Mouse (Mus musculus) limb, embryonic 10.5 days (tissue): ENCODE results near the gene Elavl1. TPM values are rescaled to one million over a fixed set of nuclear protein-coding genes. Genes with fewer than 3 reads are reported as not detected.

Source experiments
- DNase-seq: peaks from one replicate; pipeline ENCODE4 v3.0.0-alpha.2; 2017; ENCODE audit warnings: low spot score
- H3K27ac ChIP-seq: fragments of 300-500 bp; sonication (generic); 2 replicates; pipeline ENCODE4 v1.5.1; 2016; ENCODE audit warnings: mild to moderate bottlenecking
- H3K27me3 ChIP-seq: fragments of 300-500 bp; sonication (generic); 2 replicates; pipeline ENCODE4 v1.6.1; 2016; ENCODE audit warnings: low read depth, mild to moderate bottlenecking; ENCODE audit not compliant: poor library complexity, severe bottlenecking
- H3K36me3 ChIP-seq: fragments of 300-500 bp; sonication (generic); 2 replicates; pipeline ENCODE4 v1.6.1; 2016; ENCODE audit warnings: mild to moderate bottlenecking, moderate library complexity
- H3K4me1 ChIP-seq: fragments of 300-500 bp; sonication (generic); 2 replicates; pipeline ENCODE4 v1.6.1; 2016
- H3K4me3 ChIP-seq: fragments of 300-500 bp; sonication (generic); 2 replicates; pipeline ENCODE4 v1.5.1; 2016; ENCODE audit warnings: mild to moderate bottlenecking, moderate library complexity
- H3K9me3 ChIP-seq: fragments of 300-500 bp; sonication (generic); replicated peaks from 2 replicates; pipeline ENCODE4 v1.6.1; 2016; ENCODE audit warnings: mild to moderate bottlenecking
- WGBS: fragments of 180-500 bp; shearing (Covaris S2); methylation state at CpG from one replicate; pipeline ENCODE4 v1.1.7; 2016; 5-methylcytosine and 5-hydroxymethylcytosine counted together
- polyA plus RNA-seq: library from polyadenylated mRNA; unstranded; fragments of >200 nt; fragmentation: Nextera tagmentation; extraction: Ambion mirVana; gene quantifications from 2 replicates; pipeline ENCODE4 v1.2.1, GENCODE M21; 2016

The Elavl1 gene
- polyA plus RNA-seq, 1 experiment from 2014 or later = 373 TPM

DNA sequence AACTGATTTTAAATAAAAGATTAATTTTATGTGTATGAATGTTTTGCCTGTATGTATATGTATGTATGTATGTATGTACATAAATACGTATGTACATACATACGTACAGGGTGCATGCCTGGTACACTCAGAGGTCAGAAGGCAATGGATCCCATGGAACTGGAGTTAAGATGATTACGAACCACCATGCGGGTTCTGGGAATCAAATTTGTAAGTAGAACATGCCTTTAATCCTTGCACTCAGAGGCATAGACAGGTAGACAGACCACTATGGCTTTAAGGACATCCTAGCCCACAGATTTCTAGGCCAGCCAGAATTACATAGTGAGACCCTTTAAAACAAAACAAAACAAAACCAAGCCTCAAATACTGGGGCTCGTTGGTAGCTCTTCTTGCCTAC is 7.1 kb downstream of the Elavl1 start:
- WGBS = 98% methylated on average over 5 of the region's 5 CpGs
- no peak overlapping the region for H3K27ac ChIP-seq
- H3K9me3 ChIP-seq = no peaks in the 10 kb centered on the region
- no peak overlapping the region for H3K4me3 ChIP-seq
- H3K27me3 ChIP-seq = no peaks in the 10 kb centered on the region
- peaks cover 7% of the 10 kb centered on the region for H3K4me1 ChIP-seq
- peaks cover 53% of the 10 kb centered on the region for H3K36me3 ChIP-seq
- DNase-seq = no peak

DNA sequence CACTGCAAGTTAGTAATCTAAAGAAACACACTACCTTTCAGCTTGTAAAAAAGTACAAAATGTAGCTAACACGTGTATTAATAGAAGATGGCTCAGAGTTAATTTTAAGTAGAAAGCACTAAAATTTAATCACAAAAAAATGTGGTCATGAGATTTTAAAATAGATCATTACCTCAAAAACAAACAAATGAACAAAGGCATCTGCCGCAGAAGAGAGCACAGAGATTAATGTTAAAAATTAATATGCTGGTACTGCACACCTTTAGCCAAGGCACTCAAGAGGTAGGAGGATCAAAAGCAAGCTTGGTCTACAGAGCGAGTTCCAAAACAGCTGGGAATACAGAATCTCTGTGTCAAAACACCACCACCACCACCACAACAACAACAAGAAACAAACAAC is 10.4 kb downstream of the Elavl1 start:
- H3K27ac ChIP-seq = no peak overlapping the region
- DNase-seq = no peak
- peaks cover 52% of the 10 kb centered on the region for H3K36me3 ChIP-seq
- no peak overlapping the region for H3K4me3 ChIP-seq
- 96% methylated on average over 3 of the region's 3 CpGs for WGBS
- H3K4me1 ChIP-seq = no peaks in the 10 kb centered on the region
- H3K9me3 ChIP-seq = no peaks in the 10 kb centered on the region
- H3K27me3 ChIP-seq = no peaks in the 10 kb centered on the region

GRCm38 (mm10) chr8:4313254-4314124 is 11.7 kb downstream of the Elavl1 start:
- H3K36me3 ChIP-seq = peaks cover 52% of the 10 kb centered on the region
- no peak for DNase-seq
- H3K4me3 ChIP-seq = no peak overlapping the region
- H3K9me3 ChIP-seq = no peaks in the 10 kb centered on the region
- H3K4me1 ChIP-seq = no peaks in the 10 kb centered on the region
- 89% methylated on average over 3 of the region's 3 CpGs for WGBS
- H3K27me3 ChIP-seq = no peaks in the 10 kb centered on the region
- H3K27ac ChIP-seq = no peak overlapping the region

- no peaks in the 10 kb centered on the region for H3K4me1 ChIP-seq
- no peak for DNase-seq
- no peak overlapping the region for H3K4me3 ChIP-seq
- H3K36me3 ChIP-seq = peaks cover 61% of the 10 kb centered on the region
- H3K9me3 ChIP-seq = no peaks in the 10 kb centered on the region
- H3K27ac ChIP-seq = no peak overlapping the region
- H3K27me3 ChIP-seq = no peaks in the 10 kb centered on the region
These were observed 13.1 kb downstream of the Elavl1 start for GRCm38 (mm10) chr8:4312104-4312503.

DNA sequence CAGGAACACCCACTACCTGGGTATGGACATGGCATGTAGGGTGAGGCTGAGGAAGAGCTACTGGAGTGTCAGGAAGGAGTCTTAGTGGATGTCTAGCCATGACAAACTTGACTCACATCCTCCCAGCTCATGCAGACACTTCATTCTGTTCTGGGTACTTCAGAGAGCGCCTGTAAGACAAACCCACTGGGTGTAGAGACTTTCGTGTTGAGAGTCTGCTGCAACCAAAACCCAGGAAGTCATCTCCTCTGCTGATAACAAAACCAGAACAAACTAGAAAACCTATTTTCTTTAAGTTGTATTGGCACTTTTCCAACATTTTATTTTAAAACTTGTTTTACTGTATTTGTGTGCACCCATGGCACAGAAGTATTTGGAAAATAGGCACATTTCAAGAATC is 19.4 kb downstream of the Elavl1 start:
- Histone ChIP-seq H3K27ac (no peak overlapping the region), H3K9me3 (no peaks in the 10 kb centered on the region), H3K4me1 (no peaks in the 10 kb centered on the region), H3K4me3 (no peak overlapping the region), H3K27me3 (no peaks in the 10 kb centered on the region), H3K36me3 (peaks cover 100% of the 10 kb centered on the region)
- 96% methylated on average over 2 of the region's 2 CpGs for WGBS
- no peak for DNase-seq

DNA sequence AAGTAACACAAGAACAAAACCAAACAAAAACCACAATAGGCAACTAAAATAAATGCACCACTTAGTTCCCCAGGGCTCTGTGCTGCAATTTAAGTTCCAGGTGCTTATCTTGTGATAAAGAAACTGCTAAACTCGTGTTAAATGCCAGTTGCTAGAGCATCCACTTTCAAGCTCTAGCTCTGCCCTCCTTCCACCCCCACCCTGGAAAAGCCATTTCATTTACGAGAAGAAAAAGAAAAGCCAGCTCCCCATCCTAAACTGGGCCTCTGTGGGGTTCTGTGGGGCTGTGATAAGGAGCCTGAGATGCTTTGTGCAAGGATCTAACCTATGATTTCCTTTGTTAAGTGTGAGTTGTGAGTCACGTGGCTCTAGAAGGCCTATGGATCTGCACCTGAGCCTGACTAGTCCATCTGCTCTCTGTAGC is 21.1 kb downstream of the Elavl1 start:
- H3K36me3 ChIP-seq = peaks cover 99% of the 10 kb centered on the region
- H3K4me3 ChIP-seq = no peak overlapping the region
- no peaks in the 10 kb centered on the region for H3K27me3 ChIP-seq
- no peaks in the 10 kb centered on the region for H3K9me3 ChIP-seq
- no peak overlapping the region for H3K27ac ChIP-seq
- no peak for DNase-seq
- no peaks in the 10 kb centered on the region for H3K4me1 ChIP-seq
- WGBS = 87% methylated on average over 3 of the region's 3 CpGs

DNA sequence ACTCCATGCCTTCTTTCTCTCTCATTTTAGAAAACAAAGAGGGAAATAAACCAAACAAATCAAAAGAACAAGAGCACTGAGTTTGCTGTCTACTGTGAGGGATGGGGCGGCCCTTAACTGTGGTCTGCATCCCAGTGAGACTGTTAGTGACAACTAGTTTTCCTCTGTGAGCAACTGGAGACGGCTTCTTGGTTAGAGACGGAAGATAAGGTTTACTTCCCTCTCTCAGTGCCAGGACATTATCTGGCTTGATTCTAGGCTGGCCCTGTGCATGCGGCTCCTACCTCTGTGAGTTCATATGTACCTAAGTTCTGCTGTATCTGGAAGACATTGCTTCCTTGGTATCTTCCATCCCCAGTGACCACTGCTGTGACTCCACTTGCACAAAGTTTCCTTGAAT is 27.4 kb downstream of the Elavl1 start:
- Histone ChIP-seq H3K36me3 (peaks cover 98% of the 10 kb centered on the region), H3K4me3 (no peak overlapping the region), H3K27me3 (no peaks in the 10 kb centered on the region), H3K4me1 (no peaks in the 10 kb centered on the region), H3K27ac (no peak overlapping the region), H3K9me3 (no peaks in the 10 kb centered on the region)
- DNase-seq = no peak
- WGBS = 91% methylated on average over 4 of the region's 4 CpGs

DNA sequence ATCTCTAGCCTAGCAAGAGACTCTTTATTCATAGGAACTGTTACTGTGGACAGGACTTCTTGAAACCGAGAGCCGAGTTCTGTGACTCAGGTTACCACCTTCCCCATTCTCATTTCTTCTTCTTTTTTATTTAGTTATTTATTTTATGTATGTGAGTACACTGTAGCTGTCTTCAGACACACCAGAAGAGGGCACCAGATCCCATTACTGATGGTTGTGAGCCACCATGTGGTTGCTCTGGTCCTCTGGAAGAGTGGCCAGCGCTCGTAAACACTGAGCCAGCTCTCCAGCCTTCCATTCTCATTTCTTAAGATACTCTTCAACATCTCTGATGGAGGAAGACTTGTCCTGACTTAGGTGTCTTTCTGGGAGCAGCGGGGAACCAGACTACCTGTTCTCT is 32.5 kb downstream of the Elavl1 start:
- Histone ChIP-seq H3K36me3 (peaks cover 100% of the 10 kb centered on the region), H3K4me1 (no peaks in the 10 kb centered on the region)

DNA sequence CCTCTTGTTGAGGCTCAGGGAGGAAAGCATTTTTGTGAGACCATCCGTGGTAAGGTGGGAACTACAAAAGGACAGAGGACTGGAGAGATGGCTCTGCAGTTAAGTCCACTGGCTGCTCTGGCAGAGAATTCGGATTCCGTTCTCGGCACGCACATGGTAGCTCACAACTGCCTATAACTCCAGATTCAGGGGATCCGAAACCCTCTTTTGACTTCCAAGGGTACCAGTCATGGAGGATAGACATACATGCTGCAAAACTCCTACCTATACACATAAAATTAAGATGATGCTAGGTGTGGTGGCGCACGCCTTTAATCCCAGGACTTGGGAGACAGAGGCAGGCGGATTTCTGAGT is 49.1 kb downstream of the Elavl1 start:
- WGBS = 33% methylated on average over 9 of the region's 9 CpGs
- Histone ChIP-seq H3K36me3 (peaks cover 31% of the 10 kb centered on the region), H3K27ac (peak overlapping the region; percentile 91), H3K4me3 (peak overlapping the region; percentile 81), H3K4me1 (peaks cover 8% of the 10 kb centered on the region), H3K27me3 (no peaks in the 10 kb centered on the region), H3K9me3 (no peaks in the 10 kb centered on the region)
- DNase-seq = no peak

More for the DNA sequence above, 32.5 kb downstream of the Elavl1 start:
- Histone ChIP-seq H3K27me3 (no peaks in the 10 kb centered on the region), H3K27ac (no peak overlapping the region), H3K9me3 (no peaks in the 10 kb centered on the region), H3K4me3 (no peak overlapping the region)
- WGBS = 89% methylated on average over 5 of the region's 5 CpGs
- DNase-seq = no peak

DNA sequence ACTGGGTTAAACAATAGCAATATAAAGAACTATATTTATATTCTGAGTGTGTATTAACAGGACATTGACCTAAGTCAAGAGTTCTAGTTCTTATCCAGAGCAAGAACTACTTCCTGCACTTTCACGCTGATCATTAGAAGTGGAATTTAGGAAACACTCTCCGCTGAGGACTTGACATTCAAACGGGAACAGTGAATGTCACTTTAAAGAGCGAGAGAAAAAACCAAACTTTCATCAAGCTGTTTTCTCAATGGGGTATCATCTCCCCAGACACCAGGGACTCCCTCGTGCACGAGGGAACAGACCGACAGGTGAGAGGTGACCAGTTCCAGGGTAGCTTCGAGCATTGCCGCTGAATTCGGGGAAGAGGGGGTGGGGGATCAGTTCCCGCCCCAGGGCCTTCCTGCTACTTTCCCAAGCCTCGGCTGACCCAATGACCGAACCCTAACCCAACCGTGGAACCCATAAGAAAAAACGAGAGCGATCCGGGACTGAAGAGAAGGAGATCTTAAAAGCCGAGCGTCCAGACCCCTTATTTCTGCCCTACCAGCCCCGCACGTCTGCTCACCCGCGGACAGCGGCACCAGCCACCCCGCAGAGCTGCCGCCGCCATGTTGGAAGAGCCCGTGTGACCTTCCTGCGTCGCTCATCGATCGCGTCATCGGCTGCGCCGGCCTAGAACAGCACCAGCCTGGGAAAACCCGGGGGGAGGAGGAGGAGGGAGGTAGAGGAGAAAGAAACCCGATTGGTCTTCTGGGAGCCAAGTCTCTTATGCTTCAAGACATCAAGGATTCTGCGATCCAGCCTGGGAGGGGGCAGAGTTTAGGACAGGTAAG is 49.7 kb downstream of the Elavl1 start, which contains the start of gene Timm44:
Timm44 (minus strand) TSS at position 639 of the 836 bp plus-strand sequence.
- peak; percentile 95 for DNase-seq
- WGBS = under 1% methylated on average over 39 of the region's 39 CpGs
- Histone ChIP-seq H3K4me1 (peaks cover 6% of the 10 kb centered on the region), H3K4me3 (peak within 1 kb of the TSS; percentile 81), H3K9me3 (no peaks in the 10 kb centered on the region), H3K36me3 (peaks cover 37% of the 10 kb centered on the region), H3K27ac (peak within 1 kb of the TSS; percentile 91), H3K27me3 (no peaks in the 10 kb centered on the region)

- Histone ChIP-seq H3K27ac (no peak overlapping the region), H3K4me1 (peaks cover under 1% of the 10 kb centered on the region; the same call in 1 of the 2 replicates), H3K27me3 (no peaks in the 10 kb centered on the region), H3K36me3 (peaks cover 95% of the 10 kb centered on the region), H3K4me3 (no peak overlapping the region), H3K9me3 (no peaks in the 10 kb centered on the region)
- no peak for DNase-seq
- 91% methylated on average over 6 of the region's 6 CpGs for WGBS
These were observed 55.6 kb downstream of the Elavl1 start for GRCm38 (mm10) chr8:4269609-4270008.

GRCm38 (mm10) chr8:4267627-4268026 is 57.6 kb downstream of the Elavl1 start:
- DNase-seq = peak; percentile 28
- Histone ChIP-seq H3K36me3 (peaks cover 98% of the 10 kb centered on the region), H3K4me1 (no peaks in the 10 kb centered on the region), H3K4me3 (no peak overlapping the region), H3K27ac (no peak overlapping the region), H3K27me3 (no peaks in the 10 kb centered on the region), H3K9me3 (no peaks in the 10 kb centered on the region)
- WGBS = 82% methylated on average over 15 of the region's 15 CpGs
